Mouse (Mus musculus) heart, adult 2 months (tissue): ENCODE measurements around the gene Cela3a.

Source experiments
- CTCF ChIP-seq: fragments of 200-600 bp; IDR thresholded peaks from 2 replicates; pipeline ENCODE4 v1.8.1; 2022; ENCODE audit warnings: antibody characterized with exemption, mild to moderate bottlenecking, moderate library complexity
- EP300 ChIP-seq: fragments of 200-500 bp; IDR thresholded peaks from 2 replicates; pipeline ENCODE4 v1.6.1; 2011; ENCODE audit warnings: low read depth, low read length, control low read depth; ENCODE audit not compliant: insufficient read depth
- POLR2A ChIP-seq: fragments of 200-500 bp; IDR thresholded peaks from 2 replicates; pipeline ENCODE4 v1.6.1; 2011; ENCODE audit warnings: mild to moderate bottlenecking, low read depth, low read length, control low read depth; ENCODE audit not compliant: insufficient read depth

DNA sequence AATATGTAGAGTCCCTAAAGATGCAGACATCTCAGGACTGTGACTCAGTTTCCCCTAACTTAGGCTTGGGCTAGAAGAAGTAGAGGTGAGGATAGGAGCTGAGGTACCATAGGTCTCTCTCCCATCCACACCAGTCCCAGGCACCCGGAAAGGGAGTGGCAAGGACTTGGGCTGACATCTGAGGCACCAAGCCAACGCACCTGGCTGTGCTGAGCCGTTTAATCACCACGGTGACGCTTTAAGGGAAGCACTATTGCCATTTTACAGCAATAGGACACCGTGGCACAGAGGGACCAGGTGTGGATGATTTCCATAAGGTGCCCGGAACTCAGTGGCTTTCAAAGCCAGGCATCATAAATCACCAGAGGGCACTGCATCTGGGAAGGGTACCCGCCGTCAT is 48.7 kb upstream of the Cela3a start:
- TF ChIP-seq EP300 (no peak), CTCF (no peak), POLR2A (no peak)
